Mouse (Mus musculus) E14TG2a.4 (cell line): Measurements from ENCODE around the gene Specc1.

Experiments
- CTCF ChIP-seq: conservative IDR thresholded peaks from 2 replicates; pipeline ENCODE4 v1.5.1; 2014; ENCODE audit warnings: low read length
- NANOG ChIP-seq: IDR thresholded peaks from 2 replicates; pipeline ENCODE4 v1.6.1; 2014; ENCODE audit warnings: borderline replicate concordance, low read length, mixed read lengths
- POU5F1 ChIP-seq: IDR thresholded peaks from 2 replicates; pipeline ENCODE4 v1.6.1; 2014; ENCODE audit warnings: low read length, borderline replicate concordance

DNA sequence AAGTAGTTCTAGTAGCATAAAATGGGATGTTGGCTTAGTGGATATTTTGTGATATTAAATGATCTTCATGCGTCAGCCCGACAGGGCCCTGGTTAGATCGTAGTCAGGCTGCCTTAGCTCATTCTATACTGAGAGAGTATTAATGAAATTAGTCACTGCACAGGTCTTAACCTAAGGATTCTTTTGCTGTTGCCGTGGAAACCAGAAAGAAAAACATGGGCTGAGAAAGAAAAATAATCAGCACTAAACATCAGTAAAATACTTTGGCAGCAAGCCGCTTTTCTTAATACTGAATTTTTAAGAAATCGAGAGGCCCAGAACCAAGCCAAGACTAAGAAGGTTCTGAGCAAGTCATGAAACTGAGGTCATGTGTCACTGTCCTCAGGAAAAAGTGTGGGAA lies 70.7 kb downstream of the Specc1 start:
- TF ChIP-seq CTCF (no peak), POU5F1 (no peak), NANOG (no peak)
